8 mouse cellular contexts compared by ENCODE assay signal in the genomic region with DNA sequence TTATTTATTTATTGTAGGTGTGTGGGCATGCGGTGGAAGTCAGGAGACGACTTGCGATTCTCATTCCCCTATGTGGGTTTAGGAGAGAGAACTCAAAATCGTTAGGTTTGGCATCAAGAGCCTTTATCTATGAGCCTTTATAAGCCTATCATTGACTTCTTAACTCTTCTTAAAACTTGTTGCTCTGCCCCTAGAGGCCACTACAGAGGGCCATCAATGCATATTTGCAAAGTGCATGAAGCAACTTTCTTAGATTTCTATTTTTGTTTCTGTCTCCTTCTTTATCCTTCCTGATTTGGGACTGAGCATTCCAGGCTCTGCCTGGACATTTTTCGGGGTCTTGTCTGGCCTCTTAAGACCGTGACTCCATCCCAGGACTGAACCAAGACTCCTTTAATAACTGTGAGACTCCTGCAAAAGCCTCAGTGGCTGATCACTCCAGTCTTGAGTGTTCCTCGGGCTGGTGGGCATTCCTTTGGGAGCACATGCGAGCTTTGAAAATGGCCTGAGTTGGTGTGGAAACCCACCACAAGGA. TPM values are rescaled to one million over a fixed set of nuclear protein-coding genes. Genes with fewer than 3 reads are reported as not detected.
DNase-seq lines count a peak whose midpoint lies in the region; ATAC-seq and TF ChIP-seq lines count a peak whose summit lies in the region.

No protein-coding gene starts in this region.

- peaks cover 17% of the 10 kb centered on the region for H3K4me1 ChIP-seq in bone marrow macrophage, adult 2 months (ENCODE audit: control insufficient read depth, insufficient read depth, low read length)
- peaks cover 13% of the 10 kb centered on the region for H3K4me1 ChIP-seq in hindbrain, embryonic 13.5 days (replicated peaks)

- H3K9me3 ChIP-seq in hindbrain, embryonic 13.5 days: no peaks in the 10 kb centered on the region

- no peak for DNase-seq in layer of hippocampus, adult 2 months (ENCODE audit: low spot score in 2 of 2)
- no peak for DNase-seq in layer of hippocampus, postnatal 25 days (ENCODE audit: extremely low spot score in 1 of 2, low spot score in 1 of 2)
- DNase-seq in lung, postnatal 10 days: peak; percentile 50
- DNase-seq in left cerebral cortex, adult 11 months (ENCODE audit: low spot score): no peak
- no peak for DNase-seq in adipocyte (ENCODE audit: low spot score)
- DNase-seq in spleen, adult 18-20 months: no peak

- peak overlapping the region; percentile 98 for H3K4me2 ChIP-seq in hindbrain, embryonic 13.5 days

- TF ChIP-seq POLR2A in bone marrow macrophage, adult 2 months (IDR thresholded peaks at IDR 0.05; ENCODE audit: borderline replicate concordance, low read depth, low read length): no peak

- peak overlapping the region; percentile 88 for H3K27ac ChIP-seq in layer of hippocampus, adult 2 months
- peak overlapping the region; percentile 66 for H3K27ac ChIP-seq in bone marrow macrophage, adult 2 months (ENCODE audit: insufficient read depth, low read depth, low read length)
- H3K27ac ChIP-seq in hindbrain, embryonic 13.5 days: no peak overlapping the region

- H3K36me3 ChIP-seq in hindbrain, embryonic 13.5 days: no peaks in the 10 kb centered on the region

- TF ChIP-seq CTCF in layer of hippocampus, adult 2 months (conservative IDR thresholded peaks at IDR 0.05): peak; percentile 66
- no peak for TF ChIP-seq CTCF in bone marrow macrophage, adult 2 months (IDR thresholded peaks at IDR 0.05; ENCODE audit: low read depth, low read length)

- H3K27me3 ChIP-seq in hindbrain, embryonic 13.5 days: peaks cover 6% of the 10 kb centered on the region; the same call in 1 of the 2 replicates

- WGBS in hindbrain, embryonic 13.5 days: 18% methylated on average over 8 of the region's 8 CpGs

- H3K9ac ChIP-seq in hindbrain, embryonic 13.5 days: no peak overlapping the region; the same call in 1 of the 2 replicates

- ATAC-seq in hindbrain, embryonic 13.5 days (ENCODE audit: low FRiP score): peak; percentile 26

- peak overlapping the region; percentile 89 for H3K4me3 ChIP-seq in layer of hippocampus, adult 2 months
- peak overlapping the region; percentile 86 for H3K4me3 ChIP-seq in bone marrow macrophage, adult 2 months (ENCODE audit: insufficient read depth, low read length)
- peak overlapping the region; percentile 80 for H3K4me3 ChIP-seq in hindbrain, embryonic 13.5 days

RNA-seq across cellular contexts. Expression of gene Swap70, which starts 0.4 kb away (rescaled TPM):
- total RNA-seq in layer of hippocampus, adult 2 months (2021): 10 to 100 TPM in 1 of 2 experiments, 1 to 10 TPM in 1; 9.4 to 10.8 TPM
- total RNA-seq in layer of hippocampus, postnatal 25 days (2021): 10 to 100 TPM in 1 of 2 experiments, 1 to 10 TPM in 1; 9.3 to 12.8 TPM
- polyA plus RNA-seq in bone marrow macrophage, adult 2 months (2012; ENCODE audit: insufficient read depth, insufficient read length, missing spikeins): 113 and 114 TPM in 2 replicates
- polyA plus RNA-seq in hindbrain, embryonic 13.5 days (2015; fragmentation: Nextera tagmentation; extraction: Ambion mirVana): 10.9 and 11.2 TPM in 2 replicates
